Mouse (Mus musculus) stomach, embryonic 14.5 days (tissue): ENCODE results near the gene Epc2. TPM values are rescaled to one million over a fixed set of nuclear protein-coding genes. Genes with fewer than 3 reads are reported as not detected.

Experiments used
- ATAC-seq: fragments of 200-750 bp; cut with Nextera tagmentation; 2 replicates; pipeline ENCODE4 v1.8.0; 2017; ENCODE audit warnings: low read depth, moderate TSS enrichment; ENCODE audit not compliant: insufficient number of reproducible peaks, insufficient read depth, low FRiP score
- H3K27ac ChIP-seq: fragments of 300-500 bp; sonication (generic); 2 replicates; pipeline ENCODE4 v1.5.1; 2014; ENCODE audit warnings: mild to moderate bottlenecking, low read length, moderate library complexity, mixed read lengths
- H3K27me3 ChIP-seq: fragments of 300-500 bp; sonication (generic); 2 replicates; pipeline ENCODE4 v1.6.1; 2014; ENCODE audit warnings: low read length, control low read depth, mixed read lengths; ENCODE audit not compliant: control insufficient read depth, insufficient read depth
- H3K36me3 ChIP-seq: fragments of 300-500 bp; sonication (generic); 2 replicates; pipeline ENCODE4 v1.6.1; 2014; ENCODE audit warnings: mild to moderate bottlenecking, control low read depth, low read length, moderate library complexity, mixed read lengths; ENCODE audit not compliant: control insufficient read depth, insufficient read depth
- H3K4me1 ChIP-seq: fragments of 300-500 bp; sonication (generic); 2 replicates; pipeline ENCODE4 v1.6.1; 2014; ENCODE audit warnings: low read length, control low read depth, mixed read lengths; ENCODE audit not compliant: control insufficient read depth, insufficient read depth
- H3K4me2 ChIP-seq: fragments of 300-500 bp; sonication (generic); replicated peaks from 2 replicates; pipeline ENCODE4 v1.6.1; 2014; ENCODE audit warnings: low read depth, low read length, control low read depth
- H3K4me3 ChIP-seq: fragments of 300-500 bp; sonication (generic); 2 replicates; pipeline ENCODE4 v1.5.1; 2014; ENCODE audit warnings: low read depth, low read length, control low read depth
- H3K9ac ChIP-seq: fragments of 300-500 bp; sonication (generic); replicated peaks from 2 replicates; pipeline ENCODE4 v1.6.1; 2014; ENCODE audit warnings: low read depth, mild to moderate bottlenecking, control low read depth, low read length, moderate library complexity, mixed read lengths
- H3K9me3 ChIP-seq: fragments of 300-500 bp; sonication (generic); 2 replicates; pipeline ENCODE4 v1.6.1; 2016; ENCODE audit warnings: low read depth, low read length, control low read depth; ENCODE audit not compliant: control insufficient read depth
- WGBS: fragments of 180-500 bp; shearing (Covaris S2); extraction: QIAGEN DNeasy Blood & Tissue Kit; methylation state at CpG from one replicate; pipeline ENCODE4 v1.1.7; 2014; 5-methylcytosine and 5-hydroxymethylcytosine counted together
- polyA plus RNA-seq: library from polyadenylated mRNA; unstranded; fragments of >200 nt; fragmentation: Nextera tagmentation; extraction: Ambion mirVana; gene quantifications from 2 replicates; pipeline ENCODE4 v1.2.1, GENCODE M21; 2014

Epc2 gene
- 12.9 and 13.8 TPM in 2 replicates for polyA plus RNA-seq

DNA sequence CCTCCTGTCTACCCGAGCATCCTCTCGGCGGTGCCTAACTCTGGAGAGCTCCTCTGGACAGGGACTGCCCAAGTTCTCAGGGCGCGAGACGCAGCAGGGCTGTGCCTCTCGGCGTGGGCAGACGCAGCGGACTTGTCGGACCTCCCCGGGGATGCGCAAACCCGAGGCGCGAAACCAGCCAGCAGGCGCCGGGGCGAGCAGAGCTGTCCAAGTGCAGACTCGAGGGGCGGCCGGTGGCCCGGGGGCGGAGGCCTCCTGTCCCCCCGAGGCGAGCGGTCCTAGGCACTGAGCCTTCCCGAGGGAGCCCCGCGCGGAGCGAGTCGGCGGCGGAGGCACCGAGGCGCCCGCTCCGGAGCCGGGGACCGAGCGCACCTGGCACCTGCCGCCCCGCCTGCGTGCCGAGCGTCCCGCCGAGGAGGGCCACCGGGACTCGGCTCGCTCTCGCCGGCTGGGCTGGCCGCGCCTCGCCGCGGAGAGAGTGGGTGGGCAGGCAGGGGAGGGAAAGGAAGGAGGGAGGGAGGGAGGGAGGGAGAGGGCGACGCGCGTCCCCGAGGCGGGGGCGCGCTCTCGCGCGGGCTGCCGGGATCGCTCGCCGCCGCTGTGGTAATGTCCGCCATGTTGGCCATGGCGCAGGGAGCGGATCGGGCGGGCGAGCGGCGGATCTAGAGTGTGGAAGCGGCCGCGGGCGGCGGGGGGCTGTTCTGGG lies at the start of gene Epc2:
Epc2 (plus strand) TSS at position 556 of the 706 bp plus-strand sequence.
- Histone ChIP-seq H3K27ac (peak within 1 kb of the TSS; percentile 99), H3K9me3 (no peaks in the 10 kb centered on the region), H3K4me3 (peak within 1 kb of the TSS; percentile 91), H3K27me3 (no peaks in the 10 kb centered on the region), H3K4me1 (no peaks in the 10 kb centered on the region), H3K9ac (peak within 1 kb of the TSS; percentile 93), H3K4me2 (peak within 1 kb of the TSS; percentile 63), H3K36me3 (no peaks in the 10 kb centered on the region)
- WGBS: under 1% methylated on average over 63 of the region's 88 CpGs
- peak; percentile 82 for ATAC-seq

DNA sequence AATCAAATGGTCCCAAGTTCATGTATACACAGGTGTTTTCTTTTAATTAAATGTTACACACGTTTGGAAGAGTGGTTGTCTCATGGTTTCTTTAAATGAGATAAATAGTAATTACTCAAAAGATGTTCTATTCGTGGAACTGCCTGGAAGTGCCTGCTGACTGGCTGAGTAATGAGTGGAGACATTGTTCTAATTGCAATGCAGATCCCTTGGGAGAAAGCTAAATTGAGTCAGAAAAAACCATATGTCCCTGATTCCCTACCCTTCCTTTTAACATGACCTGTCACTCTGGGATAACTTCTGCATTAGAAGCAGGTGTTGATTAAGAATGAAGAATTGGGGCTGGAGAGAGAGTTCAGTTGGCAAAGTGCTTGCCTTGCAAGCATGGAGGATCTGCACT lies 45.3 kb upstream of the Epc2 start:
- Histone ChIP-seq H3K27me3 (no peaks in the 10 kb centered on the region), H3K9ac (no peak overlapping the region), H3K27ac (no peak overlapping the region), H3K36me3 (no peaks in the 10 kb centered on the region), H3K4me2 (no peak overlapping the region), H3K4me3 (no peak overlapping the region), H3K4me1 (no peaks in the 10 kb centered on the region), H3K9me3 (no peaks in the 10 kb centered on the region)
- 34% methylated on average over 2 of the region's 2 CpGs for WGBS
- ATAC-seq: no peak

DNA sequence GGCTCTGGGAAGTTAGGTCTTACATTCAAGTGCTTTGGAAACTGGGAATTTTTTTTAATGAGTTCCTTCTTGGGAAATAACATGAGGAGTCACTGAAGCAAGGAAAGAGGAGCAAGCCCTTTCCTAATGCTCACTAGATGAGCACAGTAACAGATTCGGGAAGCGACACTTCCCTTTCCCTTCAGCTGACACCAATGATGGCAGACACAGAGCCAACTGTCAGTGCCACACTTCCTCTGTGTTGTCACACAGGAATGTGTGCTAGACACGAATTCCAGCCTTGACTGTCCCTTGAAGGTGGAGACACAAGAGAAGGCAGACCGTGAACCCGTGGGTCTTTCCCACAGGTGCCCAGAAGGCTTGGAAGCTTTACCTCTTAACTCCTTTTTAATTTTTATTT lies 39.6 kb upstream of the Epc2 start:
- no peak for ATAC-seq
- H3K4me1 ChIP-seq: no peaks in the 10 kb centered on the region

DNA sequence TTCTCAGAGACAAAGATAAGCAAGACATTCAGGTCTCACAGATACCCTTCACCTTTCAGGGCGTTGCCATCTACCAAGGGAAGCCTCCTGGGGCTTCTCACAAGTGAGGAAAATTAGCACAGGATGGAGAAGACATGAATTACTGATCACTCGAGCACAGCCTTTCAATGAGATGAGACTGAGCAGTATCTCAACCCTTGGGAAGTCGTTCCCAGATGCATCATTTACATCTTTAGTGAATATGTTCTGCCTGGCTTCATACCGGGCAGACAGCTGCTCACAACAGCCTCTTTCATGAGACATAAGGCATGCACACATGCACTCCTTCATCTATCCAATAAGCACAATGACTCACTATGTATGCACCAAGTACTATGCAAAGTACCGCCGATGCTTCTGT lies 38.7 kb upstream of the Epc2 start:
- no peak overlapping the region for H3K27ac ChIP-seq
- WGBS: 75% methylated on average over 6 of the region's 6 CpGs
- no peak overlapping the region for H3K9ac ChIP-seq
- no peak for ATAC-seq
- H3K4me2 ChIP-seq: no peak overlapping the region
- no peak overlapping the region for H3K4me3 ChIP-seq
- no peaks in the 10 kb centered on the region for H3K27me3 ChIP-seq
- no peaks in the 10 kb centered on the region for H3K4me1 ChIP-seq
- H3K36me3 ChIP-seq: no peaks in the 10 kb centered on the region
- no peaks in the 10 kb centered on the region for H3K9me3 ChIP-seq

More for the DNA sequence above, 39.6 kb upstream of the Epc2 start:
- H3K27me3 ChIP-seq: no peaks in the 10 kb centered on the region
- H3K36me3 ChIP-seq: no peaks in the 10 kb centered on the region
- H3K9me3 ChIP-seq: no peaks in the 10 kb centered on the region
- no peak overlapping the region for H3K9ac ChIP-seq
- H3K4me2 ChIP-seq: no peak overlapping the region
- H3K4me3 ChIP-seq: no peak overlapping the region
- 80% methylated on average over 5 of the region's 5 CpGs for WGBS
- no peak overlapping the region for H3K27ac ChIP-seq

DNA sequence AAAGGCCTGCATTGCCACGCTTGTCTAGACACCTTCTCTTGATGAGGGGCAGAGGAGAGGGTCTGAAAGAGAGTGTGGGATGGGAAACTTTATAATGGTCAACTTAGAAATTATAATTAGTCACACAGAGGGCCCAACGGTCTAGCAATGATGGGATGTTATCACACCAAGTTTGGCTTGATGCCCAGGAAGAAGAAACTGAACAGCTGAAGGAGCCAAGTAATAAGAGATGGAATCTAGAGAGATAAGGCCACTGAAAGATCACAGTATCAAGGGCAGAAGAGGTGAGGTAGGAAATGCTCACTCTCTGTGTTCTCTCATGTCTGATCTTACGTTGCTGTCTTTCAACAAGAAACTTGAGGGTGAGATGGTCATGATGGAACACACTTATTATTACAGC lies 35.4 kb upstream of the Epc2 start:
- Histone ChIP-seq H3K27me3 (no peaks in the 10 kb centered on the region), H3K4me1 (no peaks in the 10 kb centered on the region), H3K27ac (no peak overlapping the region), H3K36me3 (no peaks in the 10 kb centered on the region), H3K9me3 (no peaks in the 10 kb centered on the region), H3K9ac (no peak overlapping the region), H3K4me3 (no peak overlapping the region), H3K4me2 (no peak overlapping the region)
- no peak for ATAC-seq
- 67% methylated on average over 3 of the region's 3 CpGs for whole genome bisulfite sequencing

DNA sequence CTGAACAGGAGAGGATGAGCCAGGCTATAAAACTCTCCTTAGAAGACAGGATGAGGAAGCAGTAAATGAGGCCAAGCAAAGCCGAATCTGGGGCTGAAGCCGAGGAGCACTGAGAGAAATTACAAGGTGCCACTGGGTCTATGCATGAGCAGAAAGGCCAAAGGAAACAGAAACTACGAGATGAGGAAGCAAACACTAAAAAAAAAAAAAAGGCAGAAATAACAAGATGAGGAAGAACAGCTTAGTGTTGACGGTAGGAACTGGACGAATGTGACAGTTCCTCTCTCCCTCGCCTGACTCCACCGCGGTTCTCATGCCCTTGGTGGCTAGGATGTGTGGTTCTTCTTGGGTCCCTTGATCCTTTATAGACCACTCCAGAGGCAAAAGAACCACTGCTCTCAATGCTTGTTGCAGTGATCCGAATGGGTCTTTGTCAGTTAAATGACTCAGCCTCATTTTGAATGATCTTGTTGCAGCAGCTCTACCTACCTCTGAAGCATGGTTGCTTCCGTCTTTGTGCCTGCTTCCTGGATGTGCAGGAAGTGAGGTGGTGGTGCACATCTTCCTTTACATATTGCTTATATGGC lies 34.2 kb upstream of the Epc2 start:
- Histone ChIP-seq H3K27me3 (no peaks in the 10 kb centered on the region), H3K27ac (no peak overlapping the region), H3K9ac (no peak overlapping the region), H3K36me3 (no peaks in the 10 kb centered on the region), H3K4me3 (no peak overlapping the region), H3K4me1 (no peaks in the 10 kb centered on the region), H3K4me2 (no peak overlapping the region), H3K9me3 (no peaks in the 10 kb centered on the region)
- 72% methylated on average over 10 of the region's 10 CpGs for WGBS
- ATAC-seq: no peak

DNA sequence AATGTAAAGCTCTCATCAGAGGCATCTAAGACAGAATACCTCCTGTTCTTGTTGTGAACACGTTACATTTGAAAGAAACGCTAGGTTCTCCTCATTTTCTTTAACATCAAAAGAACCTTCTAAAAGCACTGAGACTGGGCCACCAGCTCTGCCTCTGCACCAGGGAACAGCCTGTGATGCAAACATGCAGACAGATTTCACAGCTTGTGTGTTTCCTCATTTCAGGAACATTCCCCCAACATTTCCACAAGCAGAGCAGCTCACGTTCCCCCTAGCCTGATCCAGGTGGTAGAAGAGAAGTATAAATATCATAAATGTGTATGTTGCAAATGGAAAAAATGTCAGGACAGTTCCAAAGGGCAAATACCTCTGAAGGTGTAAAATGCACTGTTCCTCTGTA lies 30.9 kb upstream of the Epc2 start:
- no peak overlapping the region for H3K27ac ChIP-seq
- H3K4me3 ChIP-seq: no peak overlapping the region
- H3K9ac ChIP-seq: no peak overlapping the region
- H3K27me3 ChIP-seq: no peaks in the 10 kb centered on the region
- H3K4me2 ChIP-seq: no peak overlapping the region
- ATAC-seq: no peak
- no peaks in the 10 kb centered on the region for H3K9me3 ChIP-seq
- no peaks in the 10 kb centered on the region for H3K36me3 ChIP-seq
- H3K4me1 ChIP-seq: no peaks in the 10 kb centered on the region
- WGBS: 85% methylated on average over 3 of the region's 3 CpGs

DNA sequence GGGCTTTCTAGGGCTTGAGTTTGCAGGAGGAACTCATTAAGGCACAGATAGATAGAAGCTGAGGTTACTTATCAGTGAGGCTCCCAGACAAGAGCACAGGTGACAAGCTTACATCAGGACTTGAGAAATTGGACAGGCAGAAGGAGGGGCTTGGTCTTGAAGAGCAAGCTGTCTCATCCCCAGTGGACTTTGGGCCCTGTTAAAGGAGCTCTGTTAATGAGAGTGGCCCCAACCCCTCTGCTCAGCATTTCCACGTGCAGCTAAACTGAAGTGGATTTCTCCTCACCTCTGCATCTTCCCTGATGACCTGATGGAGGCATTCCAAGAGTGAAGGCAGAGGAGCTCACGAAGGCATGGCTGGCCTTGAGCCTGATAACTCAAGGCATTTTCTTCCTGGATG lies 27.4 kb upstream of the Epc2 start:
- no peaks in the 10 kb centered on the region for H3K9me3 ChIP-seq
- no peaks in the 10 kb centered on the region for H3K4me1 ChIP-seq
- H3K27me3 ChIP-seq: no peaks in the 10 kb centered on the region
- WGBS: 62% methylated on average over 2 of the region's 2 CpGs
- H3K27ac ChIP-seq: no peak overlapping the region
- no peak overlapping the region for H3K4me2 ChIP-seq
- ATAC-seq: no peak
- no peak overlapping the region for H3K4me3 ChIP-seq
- H3K36me3 ChIP-seq: no peaks in the 10 kb centered on the region
- no peak overlapping the region for H3K9ac ChIP-seq

DNA sequence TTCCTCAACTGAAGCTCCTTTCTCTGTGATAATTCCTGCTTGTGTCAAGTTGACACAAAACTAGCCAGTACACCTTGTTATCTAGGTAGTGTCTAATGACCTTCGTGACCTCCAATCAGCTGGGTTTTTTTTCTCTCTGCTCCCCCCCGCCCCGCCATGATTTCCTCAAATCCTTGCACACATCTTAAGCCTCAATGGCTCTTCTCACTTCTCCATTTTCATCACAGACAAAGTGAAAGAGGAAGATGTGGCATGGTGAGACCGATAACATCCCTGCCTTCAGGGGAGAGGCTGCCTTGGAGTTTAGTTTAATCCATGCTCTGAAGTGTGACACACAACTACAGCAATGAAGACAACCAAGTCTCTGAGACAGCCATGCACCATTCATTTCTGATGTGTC lies 26.5 kb upstream of the Epc2 start:
- WGBS: 83% methylated on average over 4 of the region's 4 CpGs

More for the DNA sequence above, 26.5 kb upstream of the Epc2 start:
- Histone ChIP-seq H3K27ac (no peak overlapping the region), H3K27me3 (no peaks in the 10 kb centered on the region), H3K9me3 (no peaks in the 10 kb centered on the region), H3K4me3 (no peak overlapping the region), H3K4me1 (no peaks in the 10 kb centered on the region), H3K4me2 (no peak overlapping the region), H3K36me3 (no peaks in the 10 kb centered on the region), H3K9ac (no peak overlapping the region)
- no peak for ATAC-seq
